Mouse (Mus musculus): ENCODE data around the gene Reln.

Reln gene

GRCm38 (mm10) chr5:21934173-21934698 is 410.3 kb downstream of the Reln start:
- CTCF ChIA-PET: no interaction called here

GRCm38 (mm10) chr5:21933340-21934075 is 411.0 kb downstream of the Reln start:
- CTCF ChIA-PET: no interaction called here

- CTCF ChIA-PET: no interaction called here
Measured at GRCm38 (mm10) chr5:21931151-21931550, 413.4 kb downstream of the Reln start.

- CTCF ChIA-PET: no interaction called here
Measured at GRCm38 (mm10) chr5:21920310-21920709, 424.2 kb downstream of the Reln start.

GRCm38 (mm10) chr5:21919281-21919780 is 425.2 kb downstream of the Reln start:
- CTCF ChIA-PET: no interaction called here

GRCm38 (mm10) chr5:21915973-21916372 is 428.5 kb downstream of the Reln start:
- CTCF ChIA-PET: no interaction called here

- CTCF ChIA-PET: no interaction called here
Measured at GRCm38 (mm10) chr5:21914776-21915175, 429.7 kb downstream of the Reln start.

GRCm38 (mm10) chr5:21912835-21913530 is 431.5 kb downstream of the Reln start:
- CTCF ChIA-PET: no interaction called here

- CTCF ChIA-PET: no interaction called here
Measured at GRCm38 (mm10) chr5:21910726-21911125, 433.8 kb downstream of the Reln start.

GRCm38 (mm10) chr5:21909713-21910112 is 434.8 kb downstream of the Reln start:
- CTCF ChIA-PET: no interaction called here

- CTCF ChIA-PET: no interaction called here
Measured at GRCm38 (mm10) chr5:21901411-21901810, 443.1 kb downstream of the Reln start.

- CTCF ChIA-PET: no interaction called here
Measured at GRCm38 (mm10) chr5:21900891-21901290, 443.6 kb downstream of the Reln start.

GRCm38 (mm10) chr5:21898875-21899274 is 445.6 kb downstream of the Reln start:
- CTCF ChIA-PET: no interaction called here

- CTCF ChIA-PET: no interaction called here
Measured at GRCm38 (mm10) chr5:21896586-21896985, 447.9 kb downstream of the Reln start.

- CTCF ChIA-PET: no interaction called here
Measured at GRCm38 (mm10) chr5:21894168-21894567, 450.3 kb downstream of the Reln start.

GRCm38 (mm10) chr5:21866750-21867149 is 477.8 kb downstream of the Reln start:
- CTCF ChIA-PET: interaction anchor here (0.6 kb wide), 1 partner anchor 17 kb away, joined by 3 read pairs; no protein-coding TSS in a partner anchor

- CTCF ChIA-PET: no interaction called here
Measured at GRCm38 (mm10) chr5:21866311-21866712, 478.2 kb downstream of the Reln start.

GRCm38 (mm10) chr5:21865346-21866107 is 479.0 kb downstream of the Reln start, which contains the start of gene Slc26a5:
Gene Slc26a5 (minus strand): TSS chr5:21865604.
- CTCF ChIA-PET: no interaction called here

GRCm38 (mm10) chr5:21858653-21859052 is 485.8 kb downstream of the Reln start:
- CTCF ChIA-PET: no interaction called here

- CTCF ChIA-PET: no interaction called here
Measured at GRCm38 (mm10) chr5:21851679-21852340, 492.7 kb downstream of the Reln start.

GRCm38 (mm10) chr5:21847438-21847837 is 497.1 kb downstream of the Reln start:
- CTCF ChIA-PET: no interaction called here
